Comparison of ENCODE assay signal across 9 mouse cellular contexts in the genomic region with DNA sequence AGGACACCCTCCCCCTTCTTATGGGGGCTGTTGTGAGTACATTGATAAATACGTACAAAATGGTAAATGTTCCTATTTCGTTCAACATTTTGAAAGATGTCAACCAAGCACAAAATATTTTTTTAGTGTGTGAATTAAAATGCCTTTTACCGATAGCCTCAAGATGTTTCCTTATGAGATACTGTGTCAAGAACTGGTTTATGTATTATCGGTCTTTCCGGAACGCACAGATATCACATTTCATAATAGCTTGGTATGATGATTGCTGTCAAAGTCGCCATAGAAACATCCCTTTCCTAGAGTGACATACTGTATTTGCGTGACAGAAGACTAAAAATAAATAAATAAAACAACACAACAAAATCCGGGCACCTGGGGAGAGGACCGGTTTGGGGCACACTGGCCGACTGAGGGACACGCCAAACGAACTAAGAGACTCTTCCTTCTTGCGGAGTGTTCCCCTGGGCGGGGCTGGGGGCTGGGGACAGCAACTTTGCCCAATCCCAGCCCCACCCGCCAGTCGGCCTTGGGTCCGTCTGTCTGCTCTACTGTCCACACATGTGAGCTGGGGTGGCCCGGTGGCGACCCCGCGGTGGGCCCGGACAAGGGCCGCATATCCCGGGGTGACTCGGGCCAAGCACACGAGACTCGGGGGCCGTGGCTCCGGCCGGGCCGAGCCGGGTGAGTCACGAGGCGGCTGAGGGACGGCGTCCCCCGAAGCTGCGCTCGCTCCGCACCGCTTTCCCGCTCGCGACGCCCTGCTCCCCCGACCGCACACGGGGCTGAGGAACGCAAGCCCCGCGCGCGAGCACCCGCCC. TPM values are rescaled to one million over a fixed set of nuclear protein-coding genes. Genes with fewer than 3 reads are reported as not detected.
DNase-seq lines count a peak whose midpoint lies in the region; ATAC-seq and TF ChIP-seq lines count a peak whose summit lies in the region.
"Had no signal": no experiment of that assay in that cellular context is flagged by ENCODE, and none has a peak within 500 bp of the region (broad histone marks: within the 10 kb centered on the region; RNA-seq: fewer than 3 reads in every experiment).

No protein-coding gene starts in this region.

- TF ChIP-seq EP300 in stomach, postnatal 0 days (optimal IDR thresholded peaks at IDR 0.05): no peak

- H3K9ac ChIP-seq in embryonic facial prominence, embryonic 13.5 days: peak overlapping the region; percentile 77
- H3K9ac ChIP-seq in hindbrain, embryonic 13.5 days: peak overlapping the region; percentile 77
- H3K9ac ChIP-seq in lung, embryonic 16.5 days (ENCODE audit: low read length): peak overlapping the region; percentile 66
- peak overlapping the region; percentile 55 for H3K9ac ChIP-seq in stomach, postnatal 0 days (ENCODE audit: low read length)

- 4% methylated on average over 55 of the region's 55 CpGs for WGBS in embryonic facial prominence, embryonic 13.5 days
- WGBS in hindbrain, embryonic 13.5 days: 9% methylated on average over 32 of the region's 55 CpGs
- WGBS in lung, embryonic 16.5 days: 4% methylated on average over 55 of the region's 55 CpGs
- 5% methylated on average over 50 of the region's 55 CpGs for WGBS in stomach, postnatal 0 days

- H3K36me3 ChIP-seq in embryonic facial prominence, embryonic 13.5 days: no peaks in the 10 kb centered on the region
- H3K36me3 ChIP-seq in hindbrain, embryonic 13.5 days: no peaks in the 10 kb centered on the region
- H3K36me3 ChIP-seq in lung, embryonic 16.5 days (ENCODE audit: control insufficient read depth, insufficient read depth, low read length): no peaks in the 10 kb centered on the region
- H3K36me3 ChIP-seq in stomach, postnatal 0 days (ENCODE audit: control insufficient read depth, insufficient read depth, low read length): no peaks in the 10 kb centered on the region

- 0 out of 2 replicates have a peak, but pooled peaks cover 7% of the 10 kb centered on the region for H3K4me1 ChIP-seq in embryonic facial prominence, embryonic 13.5 days
- H3K4me1 ChIP-seq in hindbrain, embryonic 13.5 days (replicated peaks): peaks cover 21% of the 10 kb centered on the region
- H3K4me1 ChIP-seq in lung, embryonic 16.5 days (replicated peaks; ENCODE audit: control insufficient read depth, insufficient read depth, low read length): peaks cover 3% of the 10 kb centered on the region; the same call in 1 of the 2 replicates
- H3K4me1 ChIP-seq in stomach, postnatal 0 days (replicated peaks; ENCODE audit: control insufficient read depth, insufficient read depth): 0 out of 2 replicates have a peak, but pooled peaks cover 3% of the 10 kb centered on the region

- H3K27ac ChIP-seq in embryonic facial prominence, embryonic 13.5 days: no peak overlapping the region
- H3K27ac ChIP-seq in hindbrain, embryonic 13.5 days: no peak overlapping the region
- H3K27ac ChIP-seq in lung, embryonic 16.5 days (ENCODE audit: low read length): no peak overlapping the region
- H3K27ac ChIP-seq in stomach, postnatal 0 days (replicated peaks): no peak overlapping the region

- H3K27me3 ChIP-seq in embryonic facial prominence, embryonic 13.5 days: peaks cover 41% of the 10 kb centered on the region
- peaks cover 79% of the 10 kb centered on the region for H3K27me3 ChIP-seq in hindbrain, embryonic 13.5 days
- H3K27me3 ChIP-seq in lung, embryonic 16.5 days (ENCODE audit: control insufficient read depth, insufficient read depth, low read depth, low read length): peaks cover 2% of the 10 kb centered on the region; the same call in 1 of the 2 replicates
- H3K27me3 ChIP-seq in stomach, postnatal 0 days (ENCODE audit: control insufficient read depth, insufficient read depth, low read length): no peaks in the 10 kb centered on the region

- H3K4me3 ChIP-seq in embryonic facial prominence, embryonic 13.5 days: peak overlapping the region; percentile 60
- H3K4me3 ChIP-seq in hindbrain, embryonic 13.5 days: peak overlapping the region; percentile 55
- peak overlapping the region; percentile 60 for H3K4me3 ChIP-seq in lung, embryonic 16.5 days (ENCODE audit: low read length)
- H3K4me3 ChIP-seq in stomach, postnatal 0 days (ENCODE audit: low read depth, low read length): peak overlapping the region; percentile 57

- no peak for TF ChIP-seq CTCF in stomach, postnatal 0 days (IDR thresholded peaks at IDR 0.05; ENCODE audit: low read depth)

- H3K9me3 ChIP-seq in embryonic facial prominence, embryonic 13.5 days: no peaks in the 10 kb centered on the region
- H3K9me3 ChIP-seq in hindbrain, embryonic 13.5 days: no peaks in the 10 kb centered on the region
- no peaks in the 10 kb centered on the region for H3K9me3 ChIP-seq in lung, embryonic 16.5 days (ENCODE audit: control insufficient read depth, low read length)
- H3K9me3 ChIP-seq in stomach, postnatal 0 days (ENCODE audit: control insufficient read depth, low read length): no peaks in the 10 kb centered on the region

- ATAC-seq in embryonic facial prominence, embryonic 13.5 days (ENCODE audit: insufficient number of reproducible peaks, insufficient read depth, low FRiP score, low TSS enrichment, low read depth): peak; percentile 66; the same call in 1 of the 2 replicates
- ATAC-seq in hindbrain, embryonic 13.5 days (ENCODE audit: low FRiP score): peak; percentile 77
- no peak; the same call in 1 of the 2 replicates for ATAC-seq in lung, embryonic 16.5 days (ENCODE audit: low read depth)
- ATAC-seq in stomach, postnatal 0 days (ENCODE audit: low FRiP score, low TSS enrichment): peak; percentile 68; the same call in 1 of the 2 replicates

- peak overlapping the region; percentile 100 for H3K4me2 ChIP-seq in embryonic facial prominence, embryonic 13.5 days
- H3K4me2 ChIP-seq in hindbrain, embryonic 13.5 days: peak overlapping the region; percentile 93
- H3K4me2 ChIP-seq in lung, embryonic 16.5 days (ENCODE audit: low read depth, low read length): peak overlapping the region; percentile 100
- peak overlapping the region; percentile 100 for H3K4me2 ChIP-seq in stomach, postnatal 0 days (replicated peaks; ENCODE audit: low read depth)

- peak; percentile 8 to 17 for DNase-seq in layer of hippocampus, adult 18-20 months (ENCODE audit: low spot score in 2 of 2)
- no peak for DNase-seq in layer of hippocampus, adult 9-10 months (ENCODE audit: low spot score)
- peak; percentile 27 for DNase-seq in R1 (ENCODE audit: low read depth, low spot score)
- peak; percentile 19 for DNase-seq in stomach, postnatal 0 days (ENCODE audit: low spot score)
- no peak for DNase-seq in spleen, adult 12 weeks (ENCODE audit: low spot score)

RNA-seq across cellular contexts. Expression of gene Gm17304, which starts 34.9 kb away (rescaled TPM):
- not detected for total RNA-seq in layer of hippocampus, adult 18-20 months (2021)
- not detected in 2 replicates for polyA plus RNA-seq in embryonic facial prominence, embryonic 13.5 days (2015; fragmentation: Nextera tagmentation; extraction: Ambion mirVana)
- polyA plus RNA-seq in hindbrain, embryonic 13.5 days (2015; fragmentation: Nextera tagmentation; extraction: Ambion mirVana): not detected in 2 replicates
- polyA plus RNA-seq in lung, embryonic 16.5 days (2015; fragmentation: Nextera tagmentation; extraction: Ambion mirVana): not detected in 2 replicates
- polyA plus RNA-seq in stomach, postnatal 0 days (2015; fragmentation: Nextera tagmentation; extraction: Ambion mirVana): not detected in 2 replicates
- total RNA-seq: left cerebral cortex, adult 8-10 months had no signal

Comparison
In these comparisons a context has a peak if more than half of its experiments do, and no peak if none do; other contexts are left out.
1. DNase-seq: peak in layer of hippocampus, adult 18-20 months (2 of 2), R1 (single experiment) and stomach, postnatal 0 days (single experiment); none in layer of hippocampus, adult 9-10 months (single experiment) and spleen, adult 12 weeks (single experiment).
2. Peak in every context shown above with its lines, with median percentiles within 50 percentile points of each other: H3K4me2 ChIP-seq, H3K4me3 ChIP-seq and H3K9ac ChIP-seq.